Mouse (Mus musculus): ENCODE data around the gene Fnip1.

DNA sequence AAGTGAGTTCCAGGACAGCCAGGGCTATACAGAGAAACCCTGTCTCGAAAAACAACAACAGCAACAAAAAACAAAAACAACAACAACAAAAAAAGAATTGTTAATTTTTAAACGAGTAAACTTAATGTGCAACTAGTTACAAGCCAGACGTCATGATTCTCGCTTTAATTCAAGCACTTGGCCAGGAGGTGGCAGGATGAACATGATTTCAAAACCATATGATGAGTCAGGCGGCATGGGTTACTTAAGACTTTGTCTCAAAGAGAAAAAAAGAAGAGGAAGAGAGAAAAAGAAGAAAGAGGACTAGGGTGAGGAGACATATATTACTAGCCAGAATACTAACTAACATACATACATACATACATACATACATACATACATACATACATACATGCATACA, 124.8 kb downstream of the Fnip1 start:
- TF ChIP-seq CTCF (IDR thresholded peaks at IDR 0.05; ENCODE audit: low read depth), result peak; percentile 27; the same call in 1 of the 2 replicates
- TF ChIP-seq EP300 (IDR thresholded peaks at IDR 0.05; ENCODE audit: low read depth), result no peak

All from liver, embryonic 14.5 days (tissue).